Mouse (Mus musculus) brown adipose tissue, adult 24 weeks (tissue): ENCODE data around the gene Gkn3. TPM values are rescaled to one million over a fixed set of nuclear protein-coding genes. Genes with fewer than 3 reads are reported as not detected.

Experiments
- polyA plus RNA-seq: library from polyadenylated mRNA; stranded (reverse); fragments of >200 nt; gene quantifications from 2 replicates; pipeline ENCODE4 v1.2.4, GENCODE M21; 2012; ENCODE audit not compliant: missing spikeins, insufficient read depth, insufficient read length

Gene Gkn3
- polyA plus RNA-seq, 1 experiment: 2.9 TPM

Other genes with a start within 250 kb of the Gkn3 start
- 3.8 and 6.6 TPM in 2 replicates for gene Antxr1, start 53.1 kb downstream of the Gkn3 start, polyA plus RNA-seq
- not detected in 2 replicates for gene Gkn1, start 38.0 kb downstream of the Gkn3 start, polyA plus RNA-seq
- gene Gkn2, start 15.6 kb downstream of the Gkn3 start, polyA plus RNA-seq: not detected in 2 replicates
- not detected in 2 replicates for gene Bmp10, start 40.1 kb upstream of the Gkn3 start, polyA plus RNA-seq
- 1.5 and 2.3 TPM in 2 replicates for gene Arhgap25, start 144.3 kb upstream of the Gkn3 start, polyA plus RNA-seq
- gene Prokr1, start 201.8 kb upstream of the Gkn3 start, polyA plus RNA-seq: 0.24 TPM in 1 of 2 replicates, not detected in the other